Mouse (Mus musculus): ENCODE measurements at regions not wholly inside any gene's neighbourhood (a gene's known extent, or its start where the extent isn't known, plus 50 kb on each side); places are given as distances from the start of the nearest gene placed in this dataset.
"Not testable (repeated sequence)": the region's sequence is repeated elsewhere in the genome, so short reads cannot be mapped to it uniquely, and the experiment has no call there.

GRCm38 (mm10) chr3:138609749-138610148 is 83.8 kb downstream of the Eif4e start:
- DNase-seq (ENCODE audit: low spot score in 2 of 2), result no peak

GRCm38 (mm10) chr3:138612884-138613653 is 87.1 kb downstream of the Eif4e start:
- DNase-seq (ENCODE audit: low spot score in 2 of 2), result no peak

GRCm38 (mm10) chr3:138613680-138614079 is 87.7 kb downstream of the Eif4e start:
- no peak for DNase-seq (ENCODE audit: low spot score in 2 of 2)

- DNase-seq (ENCODE audit: low spot score in 2 of 2), result no peak
Observed at GRCm38 (mm10) chr3:138614899-138615298, 88.9 kb downstream of the Eif4e start.

GRCm38 (mm10) chr3:138620263-138620662 is 94.3 kb downstream of the Eif4e start:
- DNase-seq (ENCODE audit: low spot score in 2 of 2), result no peak

GRCm38 (mm10) chr3:138624128-138624527 is 98.1 kb downstream of the Eif4e start:
- no peak for DNase-seq (ENCODE audit: low spot score in 2 of 2)

- no peak for DNase-seq (ENCODE audit: low spot score in 2 of 2)
Observed at GRCm38 (mm10) chr3:138626230-138626629, 100.3 kb downstream of the Eif4e start.

GRCm38 (mm10) chr3:138630231-138630630 is 104.3 kb downstream of the Eif4e start:
- no peak for DNase-seq (ENCODE audit: low spot score in 2 of 2)

GRCm38 (mm10) chr3:138632086-138632485 is 106.1 kb downstream of the Eif4e start:
- DNase-seq (ENCODE audit: low spot score in 2 of 2), result no peak

GRCm38 (mm10) chr3:138642026-138642425 is 100.0 kb upstream of the Tspan5 start:
- DNase-seq (ENCODE audit: low spot score in 2 of 2), result no peak

GRCm38 (mm10) chr3:138643951-138644285 is 98.1 kb upstream of the Tspan5 start:
- no peak for DNase-seq (ENCODE audit: low spot score in 2 of 2)

GRCm38 (mm10) chr3:138644286-138644951 is 97.6 kb upstream of the Tspan5 start:
- no peak for DNase-seq (ENCODE audit: low spot score in 2 of 2)

GRCm38 (mm10) chr3:138645320-138645719 is 96.7 kb upstream of the Tspan5 start:
- DNase-seq (ENCODE audit: low spot score in 2 of 2), result peak; percentile 18 to 20

- DNase-seq (ENCODE audit: low spot score in 2 of 2), result no peak
Observed at GRCm38 (mm10) chr3:138649699-138650098, 92.3 kb upstream of the Tspan5 start.

GRCm38 (mm10) chr3:138650671-138651070 is 91.3 kb upstream of the Tspan5 start:
- DNase-seq (ENCODE audit: low spot score in 2 of 2), result not testable (repeated sequence)

GRCm38 (mm10) chr3:138651361-138652205 is 90.4 kb upstream of the Tspan5 start:
- DNase-seq (ENCODE audit: low spot score in 2 of 2), result no peak

GRCm38 (mm10) chr3:138652206-138652605 is 89.8 kb upstream of the Tspan5 start:
- DNase-seq (ENCODE audit: low spot score in 2 of 2), result no peak

- no peak for DNase-seq (ENCODE audit: low spot score in 2 of 2)
Observed at GRCm38 (mm10) chr3:138652685-138653084, 89.3 kb upstream of the Tspan5 start.

- no peak for DNase-seq (ENCODE audit: low spot score in 2 of 2)
Observed at GRCm38 (mm10) chr3:138653549-138654246, 88.3 kb upstream of the Tspan5 start.

GRCm38 (mm10) chr3:138654610-138655371 is 87.2 kb upstream of the Tspan5 start:
- DNase-seq (ENCODE audit: low spot score in 2 of 2), result no peak

- DNase-seq (ENCODE audit: low spot score in 2 of 2), result no peak
Observed at GRCm38 (mm10) chr3:138655479-138655878, 86.5 kb upstream of the Tspan5 start.
